Mouse (Mus musculus) E14TG2a.4 (cell line): ENCODE measurements around the gene Atr.

ENCODE experiments used
- CTCF ChIP-seq: conservative IDR thresholded peaks from 2 replicates; pipeline ENCODE4 v1.5.1; 2014; ENCODE audit warnings: low read length
- POU5F1 ChIP-seq: IDR thresholded peaks from 2 replicates; pipeline ENCODE4 v1.6.1; 2014; ENCODE audit warnings: low read length, borderline replicate concordance

DNA sequence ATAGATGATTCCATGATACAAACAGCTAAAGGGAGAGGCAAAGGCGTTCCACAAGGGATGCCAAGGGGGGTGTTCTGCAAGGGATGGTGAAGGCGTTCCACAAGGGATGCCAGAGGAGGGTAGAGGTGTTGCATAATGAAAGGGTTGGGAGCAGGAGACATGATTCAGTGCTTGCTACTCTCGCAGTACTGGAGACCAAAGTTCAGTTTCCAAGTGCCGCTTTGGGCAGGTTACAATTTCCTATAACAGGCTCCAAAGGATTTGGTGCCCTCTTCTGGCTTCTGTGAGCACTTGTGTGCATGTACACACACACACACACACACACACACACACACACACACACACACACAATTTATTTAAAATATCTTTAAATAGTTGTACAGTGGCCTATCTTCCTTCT is 45.6 kb upstream of the Atr start:
- TF ChIP-seq CTCF: no peak
- TF ChIP-seq POU5F1: no peak
